Mouse (Mus musculus): ENCODE results near the gene Ndufa10. TPM values are rescaled to one million over a fixed set of nuclear protein-coding genes. Genes with fewer than 3 reads are reported as not detected.
A peak's percentile ranks its signal among the peaks of the same experiment; 100 is the strongest.

The Ndufa10 gene
- polyA plus RNA-seq, 1 experiment from 2014 or later = 458 TPM

- Histone ChIP-seq H3K36me3 (peaks cover 96% of the 10 kb centered on the region), H3K9ac (no peak overlapping the region), H3K4me2 (no peak overlapping the region), H3K27me3 (replicated peaks) (no peaks in the 10 kb centered on the region), H3K27ac (replicated peaks) (no peak overlapping the region), H3K9me3 (no peaks in the 10 kb centered on the region), H3K4me3 (no peak overlapping the region), H3K4me1 (no peaks in the 10 kb centered on the region)
- no peak for ATAC-seq (ENCODE audit: extremely low read depth, insufficient number of reproducible peaks, low FRiP score, low TSS enrichment)
These were observed 15.9 kb downstream of the Ndufa10 start for GRCm38 (mm10) chr1:92457758-92458157.

- no peak overlapping the region for H3K9ac ChIP-seq
- H3K9me3 ChIP-seq = no peaks in the 10 kb centered on the region
- WGBS = 62% methylated on average over 8 of the region's 8 CpGs
- H3K4me3 ChIP-seq = no peak overlapping the region
- H3K4me1 ChIP-seq = peaks cover 1% of the 10 kb centered on the region; the same call in 1 of the 2 replicates
- ATAC-seq (ENCODE audit: extremely low read depth, insufficient number of reproducible peaks, low FRiP score, low TSS enrichment) = no peak
- no peak overlapping the region for H3K27ac ChIP-seq (replicated peaks)
- peaks cover 94% of the 10 kb centered on the region for H3K36me3 ChIP-seq
- no peaks in the 10 kb centered on the region for H3K27me3 ChIP-seq (replicated peaks)
- no peak overlapping the region for H3K4me2 ChIP-seq
These were observed 19.8 kb downstream of the Ndufa10 start for GRCm38 (mm10) chr1:92453751-92454445.

GRCm38 (mm10) chr1:92448293-92448692 is 25.4 kb downstream of the Ndufa10 start:
- Histone ChIP-seq H3K9ac (no peak overlapping the region), H3K27me3 (replicated peaks) (no peaks in the 10 kb centered on the region), H3K36me3 (peaks cover 99% of the 10 kb centered on the region), H3K4me3 (no peak overlapping the region), H3K4me2 (no peak overlapping the region), H3K9me3 (no peaks in the 10 kb centered on the region), H3K27ac (replicated peaks) (peak overlapping the region; percentile 61), H3K4me1 (peaks cover 17% of the 10 kb centered on the region)
- ATAC-seq (ENCODE audit: extremely low read depth, insufficient number of reproducible peaks, low FRiP score, low TSS enrichment) = no peak
- 40% methylated on average over 3 of the region's 3 CpGs for WGBS

DNA sequence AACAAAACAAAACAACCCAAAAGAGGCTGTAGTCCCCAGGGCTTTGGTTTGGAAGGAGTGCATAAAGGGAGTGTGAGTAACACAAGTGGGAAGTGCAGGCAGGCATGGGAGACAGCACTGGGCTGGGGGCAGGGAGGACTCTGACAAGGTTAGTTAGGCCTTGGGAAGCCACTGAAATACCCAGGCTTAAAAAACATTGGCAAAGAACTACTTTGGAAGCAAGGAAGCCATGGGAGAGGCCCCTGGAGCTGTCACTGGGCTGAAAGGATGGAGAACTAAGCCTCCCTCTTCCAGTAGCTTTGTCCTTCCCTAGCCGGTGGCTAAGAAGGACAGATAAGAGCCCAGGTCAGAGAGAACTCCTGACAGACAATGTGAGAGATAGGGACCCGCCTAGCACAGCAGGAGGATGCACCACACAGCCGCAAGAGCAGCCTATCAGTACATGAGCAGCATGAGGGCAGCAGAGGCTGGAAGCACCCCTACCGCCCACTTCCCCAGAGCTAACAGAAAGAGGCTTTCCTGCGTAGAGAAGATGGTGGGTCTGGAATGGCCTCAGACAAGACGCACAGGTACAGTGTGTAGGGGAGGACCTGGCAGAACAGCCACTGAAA is 32.1 kb downstream of the Ndufa10 start:
- 43% methylated on average over 6 of the region's 6 CpGs for WGBS
- no peak overlapping the region for H3K4me2 ChIP-seq
- H3K27me3 ChIP-seq (replicated peaks) = no peaks in the 10 kb centered on the region
- no peaks in the 10 kb centered on the region for H3K9me3 ChIP-seq
- H3K9ac ChIP-seq = no peak overlapping the region
- no peak overlapping the region for H3K4me3 ChIP-seq
- H3K36me3 ChIP-seq = peaks cover 79% of the 10 kb centered on the region
- H3K27ac ChIP-seq (replicated peaks) = no peak overlapping the region
- peaks cover 30% of the 10 kb centered on the region for H3K4me1 ChIP-seq
- ATAC-seq (ENCODE audit: extremely low read depth, insufficient number of reproducible peaks, low FRiP score, low TSS enrichment) = no peak

- no peak for ATAC-seq (ENCODE audit: extremely low read depth, insufficient number of reproducible peaks, low FRiP score, low TSS enrichment)
- H3K4me2 ChIP-seq = no peak overlapping the region
- H3K9me3 ChIP-seq = no peaks in the 10 kb centered on the region
- no peak overlapping the region for H3K27ac ChIP-seq (replicated peaks)
- H3K36me3 ChIP-seq = peaks cover 65% of the 10 kb centered on the region
- H3K4me3 ChIP-seq = no peak overlapping the region
- 79% methylated on average over 9 of the region's 9 CpGs for WGBS
- no peaks in the 10 kb centered on the region for H3K27me3 ChIP-seq (replicated peaks)
- H3K9ac ChIP-seq = no peak overlapping the region
- peaks cover 32% of the 10 kb centered on the region for H3K4me1 ChIP-seq
These were observed 33.5 kb downstream of the Ndufa10 start for GRCm38 (mm10) chr1:92440066-92440750.

- H3K9ac ChIP-seq = peak overlapping the region; percentile 33; the same call in 1 of the 2 replicates
- no peak overlapping the region for H3K4me3 ChIP-seq
- peak overlapping the region; percentile 78 for H3K27ac ChIP-seq (replicated peaks)
- H3K27me3 ChIP-seq (replicated peaks) = no peaks in the 10 kb centered on the region
- peak; percentile 48; the same call in 1 of the 2 replicates for ATAC-seq (ENCODE audit: extremely low read depth, insufficient number of reproducible peaks, low FRiP score, low TSS enrichment)
- H3K36me3 ChIP-seq = peaks cover 41% of the 10 kb centered on the region
- no peak overlapping the region for H3K4me2 ChIP-seq
- no peaks in the 10 kb centered on the region for H3K9me3 ChIP-seq
- WGBS = 28% methylated on average over 9 of the region's 9 CpGs
- H3K4me1 ChIP-seq = peaks cover 32% of the 10 kb centered on the region
These were observed 35.9 kb downstream of the Ndufa10 start for GRCm38 (mm10) chr1:92437678-92438271.

GRCm38 (mm10) chr1:92436831-92437321 is 36.8 kb downstream of the Ndufa10 start:
- Histone ChIP-seq H3K27ac (replicated peaks) (peak overlapping the region; percentile 78), H3K4me2 (no peak overlapping the region), H3K9ac (0 out of 2 replicates have a peak overlapping the region, but pooled peaks have one; percentile 11), H3K9me3 (no peaks in the 10 kb centered on the region), H3K27me3 (replicated peaks) (peaks cover under 1% of the 10 kb centered on the region; the same call in 1 of the 2 replicates), H3K36me3 (peaks cover 32% of the 10 kb centered on the region), H3K4me1 (peaks cover 32% of the 10 kb centered on the region), H3K4me3 (no peak overlapping the region)
- 48% methylated on average over 4 of the region's 4 CpGs for WGBS
- no peak for ATAC-seq (ENCODE audit: extremely low read depth, insufficient number of reproducible peaks, low FRiP score, low TSS enrichment)

GRCm38 (mm10) chr1:92434986-92435385 is 38.7 kb downstream of the Ndufa10 start:
- Histone ChIP-seq H3K36me3 (peaks cover 16% of the 10 kb centered on the region), H3K4me1 (peaks cover 26% of the 10 kb centered on the region), H3K9ac (no peak overlapping the region), H3K27me3 (replicated peaks) (peaks cover 5% of the 10 kb centered on the region; the same call in 1 of the 2 replicates), H3K27ac (replicated peaks) (no peak overlapping the region), H3K4me2 (no peak overlapping the region), H3K9me3 (no peaks in the 10 kb centered on the region), H3K4me3 (no peak overlapping the region)
- no peak for ATAC-seq (ENCODE audit: extremely low read depth, insufficient number of reproducible peaks, low FRiP score, low TSS enrichment)
- WGBS = 58% methylated on average over 1 of the region's 1 CpGs

- no peaks in the 10 kb centered on the region for H3K9me3 ChIP-seq
- WGBS = 69% methylated on average over 9 of the region's 9 CpGs
- no peak for ATAC-seq (ENCODE audit: extremely low read depth, insufficient number of reproducible peaks, low FRiP score, low TSS enrichment)
These were observed 40.9 kb downstream of the Ndufa10 start for GRCm38 (mm10) chr1:92432791-92433190.

GRCm38 (mm10) chr1:92432098-92432497 is 41.6 kb downstream of the Ndufa10 start:
- WGBS = 71% methylated on average over 4 of the region's 4 CpGs
- no peak overlapping the region for H3K9ac ChIP-seq
- H3K36me3 ChIP-seq = no peaks in the 10 kb centered on the region
- H3K4me3 ChIP-seq = no peak overlapping the region
- no peaks in the 10 kb centered on the region for H3K9me3 ChIP-seq
- no peak overlapping the region for H3K27ac ChIP-seq (replicated peaks)
- ATAC-seq (ENCODE audit: extremely low read depth, insufficient number of reproducible peaks, low FRiP score, low TSS enrichment) = no peak
- H3K27me3 ChIP-seq (replicated peaks) = peaks cover 5% of the 10 kb centered on the region; the same call in 1 of the 2 replicates
- H3K4me2 ChIP-seq = no peak overlapping the region
- peaks cover 8% of the 10 kb centered on the region for H3K4me1 ChIP-seq

More at GRCm38 (mm10) chr1:92432791-92433190, 40.9 kb downstream of the Ndufa10 start:
- Histone ChIP-seq H3K27me3 (replicated peaks) (peaks cover 5% of the 10 kb centered on the region; the same call in 1 of the 2 replicates), H3K4me1 (peaks cover 15% of the 10 kb centered on the region), H3K4me3 (no peak overlapping the region), H3K9ac (no peak overlapping the region), H3K27ac (replicated peaks) (no peak overlapping the region), H3K4me2 (no peak overlapping the region), H3K36me3 (no peaks in the 10 kb centered on the region)

DNA sequence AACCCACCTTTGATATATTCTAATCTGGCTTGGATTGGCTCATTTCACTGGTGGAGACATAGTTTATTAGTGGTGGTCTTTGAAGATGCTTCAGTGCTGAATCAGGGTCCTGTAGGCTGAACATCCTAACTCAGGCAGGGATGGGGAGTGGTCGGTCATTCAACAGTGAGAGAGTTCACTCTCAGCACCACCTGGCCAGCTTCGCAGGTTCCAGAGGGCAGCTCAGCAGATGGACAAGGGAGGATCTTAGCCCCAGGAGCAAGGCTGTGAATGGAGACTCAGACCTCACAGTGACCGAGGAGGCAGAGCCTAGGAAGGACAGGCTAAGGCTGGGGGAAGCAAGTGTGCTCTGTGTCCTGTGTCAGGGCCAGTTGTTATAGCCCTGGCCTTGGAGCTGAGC is 42.2 kb downstream of the Ndufa10 start:
- no peaks in the 10 kb centered on the region for H3K9me3 ChIP-seq
- no peak overlapping the region for H3K4me2 ChIP-seq
- H3K27ac ChIP-seq (replicated peaks) = no peak overlapping the region
- no peak overlapping the region for H3K4me3 ChIP-seq
- no peak overlapping the region for H3K9ac ChIP-seq
- no peak for ATAC-seq (ENCODE audit: extremely low read depth, insufficient number of reproducible peaks, low FRiP score, low TSS enrichment)
- peaks cover 1% of the 10 kb centered on the region; the same call in 1 of the 2 replicates for H3K4me1 ChIP-seq
- H3K27me3 ChIP-seq (replicated peaks) = peaks cover 5% of the 10 kb centered on the region; the same call in 1 of the 2 replicates
- 63% methylated on average over 3 of the region's 3 CpGs for WGBS
- no peaks in the 10 kb centered on the region for H3K36me3 ChIP-seq

All from heart, embryonic 13.5 days (tissue).